Mouse (Mus musculus) lung, postnatal 0 days (tissue): ENCODE measurements at regions not wholly inside any gene's neighbourhood (a gene's known extent, or its start where the extent isn't known, plus 50 kb on each side); places are given as distances from the start of the nearest gene placed in this dataset.

ENCODE experiments used
- CTCF ChIP-seq: IDR thresholded peaks from 2 replicates; pipeline ENCODE4 v1.5.1; 2016; ENCODE audit warnings: antibody characterized with exemption, mild to moderate bottlenecking
- EP300 ChIP-seq: IDR thresholded peaks from 2 replicates; pipeline ENCODE4 v1.6.1; 2016; ENCODE audit warnings: antibody characterized with exemption, mild to moderate bottlenecking, control low read depth

- no peak for TF ChIP-seq CTCF
- TF ChIP-seq EP300, result no peak
Observed at GRCm38 (mm10) chr5:51229806-51230205, 337.7 kb downstream of the Ppargc1a start.
